Mouse (Mus musculus): ENCODE results near the gene Cnnm3.

- TF ChIP-seq CTCF (IDR thresholded peaks at IDR 0.05 in 2 of 3, conservative IDR thresholded peaks at IDR 0.05 in 1 of 3; ENCODE audit: control insufficient read depth in 1 of 3, insufficient read depth in 1 of 3, low read depth in 2 of 3, low read length in 3 of 3, poor library complexity in 1 of 3, severe bottlenecking in 1 of 3) (no peak), USF2 (IDR thresholded peaks at IDR 0.05; ENCODE audit: borderline replicate concordance in 1 of 2, insufficient read depth in 1 of 2, low read depth in 1 of 2, low read length in 2 of 2) (no peak), MEF2A (IDR thresholded peaks at IDR 0.05; ENCODE audit: extremely low read depth, insufficient replicate concordance, low read depth, low read length, poor library complexity, severe bottlenecking) (no peak), POLR2AphosphoS5 (IDR thresholded peaks at IDR 0.05; ENCODE audit: borderline replicate concordance, low read depth, low read length) (no peak), EP300 (IDR thresholded peaks at IDR 0.05; ENCODE audit: low read depth in 1 of 2, low read length in 2 of 2) (no peak), E2F4 (IDR thresholded peaks at IDR 0.05; ENCODE audit: borderline replicate concordance, low read depth, low read length) (no peak), UBTF (IDR thresholded peaks at IDR 0.05; ENCODE audit: borderline replicate concordance, insufficient read depth, low read depth, low read length) (no peak), ELF1 (IDR thresholded peaks at IDR 0.05; ENCODE audit: low read depth, low read length) (no peak), MAFK (IDR thresholded peaks at IDR 0.05; ENCODE audit: borderline replicate concordance, low read depth, low read length) (no peak), MAX (IDR thresholded peaks at IDR 0.05; ENCODE audit: low read length) (no peak), SIN3A (IDR thresholded peaks at IDR 0.05; ENCODE audit: low read length) (no peak), USF1 (IDR thresholded peaks at IDR 0.05; ENCODE audit: low read depth, low read length) (no peak)
Measured at GRCm38 (mm10) chr1:36473211-36473780, 38.4 kb upstream of the Cnnm3 start.

All from MEL (cell line).